Mouse (Mus musculus) heart, postnatal 0 days (tissue): ENCODE measurements at regions not wholly inside any gene's neighbourhood (a gene's known extent, or its start where the extent isn't known, plus 50 kb on each side); places are given as distances from the start of the nearest gene placed in this dataset.

Experiments
- CTCF ChIP-seq: IDR thresholded peaks from 2 replicates; pipeline ENCODE4 v1.5.1; 2016; ENCODE audit warnings: antibody characterized with exemption, control low read depth, low read depth
- EP300 ChIP-seq: IDR thresholded peaks from 2 replicates; pipeline ENCODE4 v1.6.1; 2016; ENCODE audit warnings: antibody characterized with exemption, low read depth

GRCm38 (mm10) chr12:106894061-106894460 lies 594.4 kb upstream of the 3110018I06Rik start:
- TF ChIP-seq CTCF, result no peak
- TF ChIP-seq EP300, result no peak
